Comparison of ENCODE assay signal across 13 mouse cellular contexts in genomic region chr10:127542084-127542483, GRCm38 (mm10). TPM values are rescaled to one million over a fixed set of nuclear protein-coding genes. Genes with fewer than 3 reads are reported as not detected.
DNase-seq lines count a peak whose midpoint lies in the region; ATAC-seq and TF ChIP-seq lines count a peak whose summit lies in the region.
"Had no signal": no experiment of that assay in that cellular context is flagged by ENCODE, and none has a peak within 500 bp of the region (broad histone marks: within the 10 kb centered on the region; RNA-seq: fewer than 3 reads in every experiment).

No protein-coding gene starts in this region.

- WGBS in midbrain, embryonic 16.5 days, result 51% methylated on average over 13 of the region's 13 CpGs
- 90% methylated on average over 13 of the region's 13 CpGs for WGBS in limb, embryonic 10.5 days

- TF ChIP-seq CTCF in cortical plate, adult 2 months (IDR thresholded peaks at IDR 0.05; ENCODE audit: extremely low read depth, insufficient read depth, low read length), result no peak

- H3K27ac ChIP-seq in cortical plate, adult 2 months (ENCODE audit: insufficient read depth, low read length), result peak overlapping the region; percentile 62; the same call in 1 of the 2 replicates
- peak overlapping the region; percentile 28; the same call in 1 of the 2 replicates for H3K27ac ChIP-seq in midbrain, embryonic 16.5 days (ENCODE audit: low read length)
- no peak overlapping the region for H3K27ac ChIP-seq in limb, embryonic 10.5 days
- H3K27ac ChIP-seq: limb, embryonic 12.5 days; lung, embryonic 15.5 days had no signal

- no peaks in the 10 kb centered on the region for H3K4me1 ChIP-seq in cortical plate, adult 2 months (ENCODE audit: control insufficient read depth, insufficient read depth, low read length)
- H3K4me1 ChIP-seq in midbrain, embryonic 16.5 days (ENCODE audit: control insufficient read depth, insufficient read depth, low read length), result peaks cover 5% of the 10 kb centered on the region
- H3K4me1 ChIP-seq in limb, embryonic 10.5 days, result peaks cover under 1% of the 10 kb centered on the region; the same call in 1 of the 2 replicates
- H3K4me1 ChIP-seq: limb, embryonic 12.5 days had no signal

- no peak overlapping the region for H3K9ac ChIP-seq in midbrain, embryonic 16.5 days (ENCODE audit: low read depth, low read length)
- H3K9ac ChIP-seq: limb, embryonic 12.5 days; lung, embryonic 15.5 days had no signal

- H3K4me3 ChIP-seq in cortical plate, adult 2 months (ENCODE audit: insufficient read depth, low read length), result no peak overlapping the region
- no peak overlapping the region for H3K4me3 ChIP-seq in midbrain, embryonic 16.5 days (ENCODE audit: low read depth, low read length)
- H3K4me3 ChIP-seq in limb, embryonic 10.5 days, result no peak overlapping the region
- H3K4me3 ChIP-seq: limb, embryonic 12.5 days; lung, embryonic 15.5 days had no signal

- TF ChIP-seq POLR2A in cortical plate, adult 2 months (IDR thresholded peaks at IDR 0.05; ENCODE audit: extremely low read depth, insufficient read depth, low read length), result no peak

- H3K9me3 ChIP-seq in midbrain, embryonic 16.5 days (replicated peaks; ENCODE audit: control insufficient read depth, low read length, poor library complexity, severe bottlenecking), result no peaks in the 10 kb centered on the region
- H3K9me3 ChIP-seq in limb, embryonic 10.5 days (replicated peaks), result no peaks in the 10 kb centered on the region
- H3K9me3 ChIP-seq: limb, embryonic 12.5 days; lung, embryonic 15.5 days had no signal

- no peak overlapping the region for H3K4me2 ChIP-seq in midbrain, embryonic 16.5 days (ENCODE audit: low read length)
- H3K4me2 ChIP-seq: limb, embryonic 12.5 days; lung, embryonic 15.5 days had no signal

- peak; percentile 60 for DNase-seq in cerebellum, adult 11 months
- peak; percentile 74 for DNase-seq in layer of hippocampus, adult 11-12 months (ENCODE audit: low spot score)
- no peak for DNase-seq in layer of hippocampus, postnatal 10 days (ENCODE audit: low spot score in 2 of 2)
- no peak for DNase-seq in adrenal gland, postnatal 36 days
- DNase-seq in limb, embryonic 10.5 days (ENCODE audit: low spot score), result no peak
- DNase-seq: adrenal gland, adult 2 months; kidney, postnatal 14 days; right cerebral cortex, postnatal 25 days had no signal

- no peak for ATAC-seq in cerebellum, adult (ENCODE audit: insufficient number of reproducible peaks, low FRiP score, low TSS enrichment)
- no peak for ATAC-seq in midbrain, embryonic 16.5 days

- H3K36me3 ChIP-seq in midbrain, embryonic 16.5 days (ENCODE audit: control insufficient read depth, insufficient read depth, low read length), result peaks cover 63% of the 10 kb centered on the region
- H3K36me3 ChIP-seq in limb, embryonic 10.5 days, result peaks cover 90% of the 10 kb centered on the region

- no peaks in the 10 kb centered on the region for H3K27me3 ChIP-seq in midbrain, embryonic 16.5 days (ENCODE audit: control insufficient read depth, insufficient read depth, low read depth, low read length)
- H3K27me3 ChIP-seq in limb, embryonic 10.5 days (ENCODE audit: low read depth, poor library complexity, severe bottlenecking), result peaks cover under 1% of the 10 kb centered on the region

RNA-seq across cellular contexts. Expression of gene Nxph4, which starts 7.7 kb away (rescaled TPM):
- total RNA-seq in layer of hippocampus, postnatal 10 days (2021), result 1 to 10 TPM; 5.2 to 6.5 TPM
- 3.0 and 3.8 TPM in 2 replicates for polyA plus RNA-seq in cortical plate, adult 2 months (2012; rRNA removed)
- polyA plus RNA-seq in midbrain, embryonic 16.5 days (2015; fragmentation: Nextera tagmentation; extraction: Ambion mirVana), result 62.1 and 66.7 TPM in 2 replicates
- total RNA-seq in adrenal gland, postnatal 36 days (2021), result 1 to 10 TPM; 5.0 to 6.3 TPM
- 0.54 and 1.0 TPM in 2 replicates for polyA plus RNA-seq in limb, embryonic 10.5 days (2016; fragmentation: Nextera tagmentation; extraction: Ambion mirVana)

RNA-seq across cellular contexts. Expression of gene Shmt2, which starts 19.8 kb away (rescaled TPM):
- 10 to 100 TPM; 36.2 to 36.3 TPM for total RNA-seq in layer of hippocampus, postnatal 10 days (2021)
- polyA plus RNA-seq in cortical plate, adult 2 months (2012; rRNA removed), result 38.6 and 39.7 TPM in 2 replicates
- 45.0 and 45.6 TPM in 2 replicates for polyA plus RNA-seq in midbrain, embryonic 16.5 days (2015; fragmentation: Nextera tagmentation; extraction: Ambion mirVana)
- total RNA-seq in adrenal gland, postnatal 36 days (2021), result 10 to 100 TPM; 46.8 to 47.1 TPM
- polyA plus RNA-seq in limb, embryonic 10.5 days (2016; fragmentation: Nextera tagmentation; extraction: Ambion mirVana), result 143 and 173 TPM in 2 replicates

RNA-seq across cellular contexts. Expression of gene Ndufa4l2, which starts 27.3 kb away (rescaled TPM):
- 1 to 10 TPM; 6.8 to 7.9 TPM for total RNA-seq in layer of hippocampus, postnatal 10 days (2021)
- 10.0 and 10.6 TPM in 2 replicates for polyA plus RNA-seq in cortical plate, adult 2 months (2012; rRNA removed)
- polyA plus RNA-seq in midbrain, embryonic 16.5 days (2015; fragmentation: Nextera tagmentation; extraction: Ambion mirVana), result 17.6 and 19.7 TPM in 2 replicates
- 10 to 100 TPM; 29.7 to 45.6 TPM for total RNA-seq in adrenal gland, postnatal 36 days (2021)
- 1.4 and 3.4 TPM in 2 replicates for polyA plus RNA-seq in limb, embryonic 10.5 days (2016; fragmentation: Nextera tagmentation; extraction: Ambion mirVana)

RNA-seq across cellular contexts. Expression of gene Stac3, which starts 40.6 kb away (rescaled TPM):
- 1 to 10 TPM; 3.5 to 5.3 TPM for total RNA-seq in layer of hippocampus, postnatal 10 days (2021)
- polyA plus RNA-seq in cortical plate, adult 2 months (2012; rRNA removed), result 9.5 and 10.6 TPM in 2 replicates
- polyA plus RNA-seq in midbrain, embryonic 16.5 days (2015; fragmentation: Nextera tagmentation; extraction: Ambion mirVana), result 1.3 and 2.1 TPM in 2 replicates
- total RNA-seq in adrenal gland, postnatal 36 days (2021), result 1 to 10 TPM; 2.2 to 3.4 TPM
- 0.40 and 0.76 TPM in 2 replicates for polyA plus RNA-seq in limb, embryonic 10.5 days (2016; fragmentation: Nextera tagmentation; extraction: Ambion mirVana)

Comparison
In these comparisons a context has a peak if more than half of its experiments do, and no peak if none do; other contexts are left out.
1. DNase-seq: peak in cerebellum, adult 11 months (single experiment) and layer of hippocampus, adult 11-12 months (single experiment); none in layer of hippocampus, postnatal 10 days (0 of 2), adrenal gland, postnatal 36 days (0 of 2) and limb, embryonic 10.5 days (single experiment).
2. RNA of gene Nxph4, which starts 7.7 kb away (polyA plus RNA-seq): 62.1 to 66.7 TPM in midbrain, embryonic 16.5 days; 3.0 to 3.8 TPM in cortical plate, adult 2 months and 0.54 to 1.0 TPM in limb, embryonic 10.5 days; every median in the first group is over 10 times any median in the second.